Mouse (Mus musculus): ENCODE measurements around the gene Dolpp1.

Dolpp1 gene

DNA sequence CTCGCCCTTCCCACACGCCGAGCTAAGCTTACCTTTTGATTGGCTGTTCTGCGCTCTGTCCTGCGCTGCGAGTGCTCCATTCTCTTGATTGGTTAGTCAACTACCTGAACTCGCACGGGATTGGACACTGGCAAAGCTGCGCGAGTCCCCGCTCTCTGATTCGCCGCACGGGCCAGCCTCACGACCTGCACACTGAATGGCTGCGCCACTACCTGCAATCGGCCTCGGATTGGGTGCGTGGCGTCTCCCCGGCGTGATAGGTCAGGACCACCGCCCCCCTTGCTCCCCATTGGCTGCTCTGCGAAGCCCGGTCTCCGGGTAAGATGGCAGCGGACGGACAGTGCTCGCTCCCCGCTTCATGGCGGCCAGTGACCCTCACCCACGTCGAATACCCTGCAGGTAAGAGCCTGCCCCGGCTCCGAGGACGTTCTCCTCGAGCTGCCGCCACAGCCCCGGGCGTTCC, at the start of gene Dolpp1:
Gene Dolpp1, plus strand, starts transcription at position 141 of the 463 bp plus-strand sequence.
- peak; percentile 96 for DNase-seq (ENCODE audit: low read depth)

DNA sequence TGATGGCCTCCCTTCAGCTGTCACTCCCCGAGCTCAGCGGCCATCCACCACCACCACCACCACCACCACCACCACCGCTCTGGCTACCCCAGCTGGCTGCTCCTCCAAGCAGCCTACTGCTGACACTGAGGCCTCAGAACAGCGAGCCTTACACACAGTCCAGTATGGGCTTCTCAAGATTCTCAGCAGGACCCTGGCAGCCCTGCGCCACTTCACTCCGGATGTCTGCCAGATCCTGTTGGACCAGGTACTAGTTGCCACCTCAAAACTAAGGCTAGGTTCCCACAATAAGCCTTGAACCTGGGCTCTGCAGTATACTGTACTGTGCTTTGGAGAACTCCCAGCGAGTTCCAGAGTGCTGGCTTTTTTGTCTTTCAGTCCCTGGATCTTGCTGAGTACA, 49.5 kb upstream of the Dolpp1 start:
- no peak for DNase-seq (ENCODE audit: low read depth)

GRCm38 (mm10) chr2:30343601-30344137, 48.4 kb upstream of the Dolpp1 start:
- no peak for DNase-seq (ENCODE audit: low read depth)

DNA sequence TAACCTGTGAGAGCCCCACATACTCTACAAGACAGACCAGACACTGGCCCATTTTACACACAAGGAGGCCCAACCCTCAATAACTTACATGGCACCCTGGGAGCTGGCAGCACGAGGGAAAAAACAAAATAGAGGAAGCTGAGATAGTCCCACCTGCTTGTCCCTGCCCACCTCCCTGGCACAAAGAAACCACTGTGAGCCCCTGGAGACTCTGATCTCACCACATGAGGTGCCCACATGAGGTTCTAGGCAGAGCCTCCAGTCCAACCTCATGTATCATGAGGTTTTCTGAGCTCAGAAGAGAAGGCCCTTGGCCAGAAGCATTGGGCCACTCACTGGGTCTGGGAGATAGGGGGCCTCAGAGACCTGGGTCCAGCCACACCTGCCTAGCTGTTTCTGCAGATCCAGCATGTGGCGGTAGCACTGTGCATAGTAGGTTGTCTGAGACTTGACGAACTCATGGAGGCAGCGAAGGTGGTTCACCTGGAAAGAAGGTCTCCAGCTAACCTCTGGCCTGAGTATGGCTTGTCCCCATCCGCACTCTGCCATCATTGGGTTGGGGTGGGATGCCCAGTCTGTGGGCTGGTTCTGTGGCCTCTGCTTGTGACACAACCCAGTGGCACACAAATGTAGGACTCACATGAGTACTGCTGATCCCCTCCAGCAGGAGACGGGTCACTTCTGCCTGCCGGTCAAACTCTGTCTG, 45.9 kb upstream of the Dolpp1 start:
- no peak for DNase-seq (ENCODE audit: low read depth)

- no peak for DNase-seq (ENCODE audit: low read depth)
These were observed 42.9 kb upstream of the Dolpp1 start for GRCm38 (mm10) chr2:30349196-30349595.

GRCm38 (mm10) chr2:30351149-30351548, 40.9 kb upstream of the Dolpp1 start:
- DNase-seq (ENCODE audit: low read depth), result no peak

GRCm38 (mm10) chr2:30355861-30356260, 36.2 kb upstream of the Dolpp1 start:
- no peak for DNase-seq (ENCODE audit: low read depth)

DNA sequence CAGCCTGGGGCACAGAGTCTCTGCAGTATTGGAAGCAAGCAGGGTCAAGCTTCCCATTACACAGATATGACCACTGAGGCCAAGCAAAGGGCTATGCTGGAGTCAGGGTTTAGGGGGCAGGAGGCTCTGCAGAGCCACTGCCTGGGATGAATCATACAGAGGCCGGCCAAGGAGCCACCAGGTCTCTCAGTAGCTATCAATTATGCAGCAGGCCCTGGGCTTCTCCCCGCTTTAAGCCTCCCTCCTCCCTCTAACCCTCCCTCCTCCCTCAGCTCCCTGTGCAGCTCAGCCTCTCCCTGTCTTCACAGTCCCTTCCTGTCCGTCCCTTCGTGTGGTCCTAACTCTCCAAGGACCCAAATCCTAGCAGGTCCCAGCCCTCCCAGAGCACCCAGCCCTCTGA, 35.8 kb upstream of the Dolpp1 start:
- DNase-seq (ENCODE audit: low read depth), result no peak

GRCm38 (mm10) chr2:30356906-30357305, 35.1 kb upstream of the Dolpp1 start:
- DNase-seq (ENCODE audit: low read depth), result no peak

GRCm38 (mm10) chr2:30357552-30358510, 34.2 kb upstream of the Dolpp1 start:
- DNase-seq (ENCODE audit: low read depth), result no peak

DNA sequence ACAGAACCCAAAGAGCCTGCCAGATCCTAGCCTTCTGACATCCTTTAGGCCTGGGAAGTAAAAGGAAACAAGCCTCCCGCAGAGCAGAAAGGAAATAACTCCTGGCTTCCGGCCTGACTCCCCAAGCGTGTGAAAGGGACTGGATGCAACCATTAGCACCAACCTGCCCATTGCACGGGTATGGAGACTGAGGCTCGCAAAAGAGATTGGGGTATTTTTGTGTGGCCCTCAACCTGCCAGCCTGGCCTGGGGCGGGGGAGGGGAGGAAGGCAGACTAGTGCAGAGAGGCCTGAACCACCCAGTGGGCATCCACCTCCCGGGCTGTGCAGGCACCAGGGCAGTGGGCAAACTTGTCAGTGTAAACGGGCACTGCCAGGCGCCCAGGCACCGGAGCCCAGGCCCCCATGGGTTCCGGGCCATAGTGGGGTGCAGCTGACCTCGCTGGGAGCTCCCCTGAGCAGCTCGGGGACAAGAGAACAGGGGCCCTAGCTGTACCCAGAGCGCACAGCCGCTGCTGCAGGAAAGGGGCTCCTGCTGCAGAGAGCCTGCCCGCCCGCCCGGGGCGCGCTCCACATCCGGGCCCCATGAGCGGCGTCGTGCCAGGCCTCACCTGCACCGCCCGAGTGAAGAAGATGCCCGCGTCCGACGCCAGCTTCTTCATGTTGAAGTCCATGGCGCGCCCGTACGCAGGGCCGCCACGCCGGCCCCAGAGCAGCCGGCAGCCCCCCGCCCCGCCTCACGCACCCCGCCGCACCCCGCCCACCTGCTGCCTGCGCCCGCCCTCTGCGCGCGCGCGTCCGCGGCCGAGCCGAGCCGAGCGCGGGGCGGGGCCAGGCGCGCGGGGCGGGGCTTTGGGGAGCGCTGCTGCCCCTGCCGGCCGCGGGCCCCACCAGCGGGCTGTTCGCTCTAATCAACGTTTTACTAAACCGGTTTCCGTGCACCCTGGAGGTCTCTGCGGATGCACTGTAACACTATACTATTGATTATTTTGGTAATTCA, 33.2 kb upstream of the Dolpp1 start, which contains the start of gene Sh3glb2:
Gene Sh3glb2, minus strand, starts transcription at position 805 of the 999 bp plus-strand sequence.
- DNase-seq (ENCODE audit: low read depth), result peak; percentile 57

- DNase-seq (ENCODE audit: low read depth), result no peak
These were observed 31.4 kb upstream of the Dolpp1 start for GRCm38 (mm10) chr2:30360626-30361025.

DNA sequence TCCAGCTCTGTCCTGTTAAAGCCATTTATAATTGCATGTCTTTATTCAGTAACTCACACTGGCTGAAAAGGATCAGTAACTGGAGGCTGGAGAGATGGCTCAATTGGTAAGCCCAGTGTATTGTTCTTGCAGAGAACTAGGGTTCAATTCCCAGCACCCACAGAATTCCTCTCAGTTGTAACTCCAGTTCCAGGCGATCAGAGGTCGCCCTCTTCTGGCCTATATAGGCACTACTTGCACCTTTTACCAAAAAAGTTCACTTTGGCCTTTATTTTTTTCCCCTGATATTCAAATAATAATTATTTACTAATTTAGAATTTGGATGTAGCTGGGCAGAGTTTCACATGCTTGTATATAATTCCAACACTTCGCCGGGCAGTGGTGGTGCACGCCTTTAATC, 29.2 kb upstream of the Dolpp1 start:
- no peak for DNase-seq (ENCODE audit: low read depth)

DNA sequence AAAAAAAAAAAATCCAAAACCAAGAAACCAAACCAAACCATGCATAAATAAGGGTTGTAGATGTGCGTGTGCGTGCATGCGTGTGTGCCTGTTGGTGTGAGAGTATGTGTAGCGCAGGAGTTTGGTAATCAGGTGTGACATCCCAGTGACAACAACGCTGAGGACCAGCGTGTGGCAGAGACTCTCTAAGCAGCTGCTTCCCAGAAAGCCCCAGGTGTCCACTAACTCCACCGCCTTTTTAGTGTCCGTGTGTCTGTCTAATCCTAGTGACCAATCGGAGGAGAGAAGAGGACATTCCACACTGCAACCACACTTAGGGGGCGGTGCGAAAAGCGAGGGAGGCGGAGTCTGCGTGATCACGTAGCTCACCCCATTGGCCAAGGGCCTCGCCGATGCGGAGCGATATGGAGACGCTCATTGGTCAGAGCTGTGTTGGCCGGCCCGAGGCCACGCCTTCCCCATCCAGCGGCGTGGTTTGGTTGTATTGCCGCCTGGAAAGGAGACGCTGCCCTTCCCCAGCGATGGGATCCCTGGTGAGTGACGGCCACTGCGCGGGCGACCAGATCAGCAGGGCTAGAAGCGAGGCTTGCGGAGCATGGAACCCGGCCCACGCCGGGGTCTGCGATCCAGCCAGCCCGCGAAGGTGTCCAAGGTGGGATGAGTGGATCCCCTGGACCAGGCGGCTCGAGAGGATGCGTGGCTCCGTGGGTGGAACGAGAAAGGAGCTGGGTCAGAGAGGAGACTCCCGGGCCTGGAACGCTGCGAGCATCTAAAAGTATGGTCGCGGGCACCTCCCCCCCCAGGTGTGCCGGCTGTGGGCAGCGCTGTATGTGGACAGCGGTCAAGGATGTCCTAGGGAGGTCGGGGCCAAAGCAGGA, 28.0 kb upstream of the Dolpp1 start, which contains the start of gene Miga2:
Gene Miga2, plus strand, starts transcription at position 461 of the 878 bp plus-strand sequence.
- DNase-seq (ENCODE audit: low read depth), result peak; percentile 99

- no peak for DNase-seq (ENCODE audit: low read depth)
These were observed 26.6 kb upstream of the Dolpp1 start for GRCm38 (mm10) chr2:30365281-30366069.

- no peak for DNase-seq (ENCODE audit: low read depth)
These were observed 25.9 kb upstream of the Dolpp1 start for GRCm38 (mm10) chr2:30366203-30366602.

DNA sequence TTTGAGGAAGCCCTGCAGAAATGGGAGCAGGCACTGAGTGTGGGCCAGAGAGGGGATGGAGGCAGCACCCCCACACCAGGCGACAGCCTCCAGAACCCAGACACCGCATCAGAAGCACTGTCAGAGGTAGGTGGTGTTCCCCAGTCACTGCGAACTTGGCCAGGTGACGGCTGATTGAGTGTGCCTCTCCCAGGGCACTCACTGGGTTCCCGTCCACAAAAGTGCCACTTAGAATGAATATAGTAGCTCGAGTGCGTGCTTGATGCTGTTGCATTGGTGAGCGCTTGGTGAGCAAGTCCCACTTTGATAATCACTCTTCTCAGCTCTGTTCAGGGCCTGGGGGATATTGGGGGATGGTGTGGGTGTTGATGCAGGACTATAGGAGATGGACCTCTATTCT, 20.5 kb upstream of the Dolpp1 start:
- DNase-seq (ENCODE audit: low read depth), result no peak

DNA sequence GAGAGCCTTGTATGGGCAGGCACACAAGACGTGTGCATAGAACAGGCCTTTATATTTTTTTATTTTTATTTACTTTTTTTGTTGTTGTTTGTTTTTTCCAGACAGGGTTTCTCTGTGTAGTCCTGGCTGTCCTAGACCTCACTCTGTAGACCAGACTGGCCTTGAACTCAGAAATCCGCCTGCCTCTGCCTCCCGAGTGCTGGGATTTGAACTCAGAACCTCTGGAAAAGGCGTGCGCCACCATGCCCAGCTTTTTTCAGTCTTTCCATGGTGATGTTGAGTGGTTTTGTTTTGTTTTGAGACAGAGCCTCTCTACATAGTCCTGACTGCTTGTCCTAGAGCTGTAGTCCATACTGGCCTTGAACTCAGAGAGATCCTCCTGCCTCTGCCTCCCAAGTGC, 19.3 kb upstream of the Dolpp1 start:
- DNase-seq (ENCODE audit: low read depth), result no peak

- no peak for DNase-seq (ENCODE audit: low read depth)
These were observed 16.2 kb upstream of the Dolpp1 start for GRCm38 (mm10) chr2:30375893-30376292.

Data from c-Kit-positive CD71-positive TER-119-negative erythroid progenitor cells, embryonic 14.5 days (primary cell).